Mouse (Mus musculus): ENCODE results near the gene Hist2h2bb. TPM values are rescaled to one million over a fixed set of nuclear protein-coding genes. Genes with fewer than 3 reads are reported as not detected.

Hist2h2bb gene
- polyA plus RNA-seq, 1 experiment: 0.97 TPM

DNA sequence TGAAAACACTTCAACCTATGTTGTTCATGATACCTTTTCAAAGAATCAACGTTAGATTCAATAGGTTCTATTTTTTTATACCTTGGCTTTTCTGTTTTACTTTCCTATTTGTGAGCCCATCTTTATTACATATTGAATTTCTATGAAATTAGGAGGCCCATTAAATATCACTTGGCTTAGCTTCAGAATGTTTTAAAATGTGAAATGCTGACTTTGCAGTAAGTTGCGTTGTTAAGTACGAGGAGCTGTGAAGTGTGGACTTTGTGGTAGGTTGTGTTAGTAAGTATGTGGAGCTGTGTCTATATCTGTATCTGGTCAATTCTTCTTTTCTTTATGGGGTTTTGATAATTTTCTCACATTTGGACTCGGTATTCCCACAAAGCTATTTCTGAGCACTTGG is 28.8 kb downstream of the Hist2h2bb start:
- TF ChIP-seq POLR2A (IDR thresholded peaks at IDR 0.05; ENCODE audit: low read depth, low read length) (no peak), CTCF (conservative IDR thresholded peaks at IDR 0.05; ENCODE audit: insufficient read depth, insufficient read length, low read depth, low read length) (no peak)
- Histone ChIP-seq H3K4me1 (ENCODE audit: control insufficient read depth, insufficient read depth, low read length) (no peaks in the 10 kb centered on the region), H3K4me3 (ENCODE audit: insufficient read depth, low read depth, low read length) (no peak overlapping the region), H3K27me3 (replicated peaks; ENCODE audit: control insufficient read depth, insufficient read depth, low read length) (no peaks in the 10 kb centered on the region; the same call in 1 of the 2 replicates), H3K27ac (ENCODE audit: insufficient read depth, low read depth, low read length) (no peak overlapping the region), H3K36me3 (ENCODE audit: control insufficient read depth, insufficient read depth, low read length) (no peaks in the 10 kb centered on the region)
- WGBS: 92% methylated on average over 4 of the region's 4 CpGs
- no peak for DNase-seq

DNA sequence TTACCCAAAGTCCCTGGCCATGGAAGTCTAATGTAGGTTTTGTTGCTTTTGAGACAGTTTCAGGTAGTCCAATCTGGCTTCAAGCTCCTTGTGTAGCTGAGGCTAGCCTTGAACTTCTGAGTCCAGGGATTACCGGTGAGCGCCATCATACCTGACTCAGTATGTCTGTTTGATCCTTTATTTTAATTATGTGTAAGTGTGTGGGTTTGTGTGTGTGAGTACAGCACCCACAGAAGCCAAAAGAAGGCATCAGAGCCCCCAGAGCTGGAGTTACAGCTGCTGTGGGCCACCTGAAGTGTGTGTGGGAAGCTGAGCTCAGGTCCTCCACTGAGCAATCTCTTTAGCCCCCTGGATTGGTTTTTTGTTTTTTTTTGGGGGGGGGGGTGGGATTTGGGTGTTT is 30.0 kb downstream of the Hist2h2bb start:
- WGBS: 97% methylated on average over 2 of the region's 2 CpGs
- Histone ChIP-seq H3K27me3 (replicated peaks; ENCODE audit: control insufficient read depth, insufficient read depth, low read length) (no peaks in the 10 kb centered on the region; the same call in 1 of the 2 replicates), H3K4me1 (ENCODE audit: control insufficient read depth, insufficient read depth, low read length) (no peaks in the 10 kb centered on the region), H3K27ac (ENCODE audit: insufficient read depth, low read depth, low read length) (no peak overlapping the region), H3K4me3 (ENCODE audit: insufficient read depth, low read depth, low read length) (no peak overlapping the region), H3K36me3 (ENCODE audit: control insufficient read depth, insufficient read depth, low read length) (no peaks in the 10 kb centered on the region)
- TF ChIP-seq CTCF (conservative IDR thresholded peaks at IDR 0.05; ENCODE audit: insufficient read depth, insufficient read length, low read depth, low read length) (no peak), POLR2A (IDR thresholded peaks at IDR 0.05; ENCODE audit: low read depth, low read length) (no peak)
- no peak for DNase-seq

GRCm38 (mm10) chr3:96300706-96301529 is 31.4 kb downstream of the Hist2h2bb start:
- WGBS: 63% methylated on average over 26 of the region's 26 CpGs
- peak; percentile 35 for DNase-seq
- Histone ChIP-seq H3K4me3 (ENCODE audit: insufficient read depth, low read depth, low read length) (peak overlapping the region; percentile 39), H3K27ac (ENCODE audit: insufficient read depth, low read depth, low read length) (no peak overlapping the region), H3K27me3 (replicated peaks; ENCODE audit: control insufficient read depth, insufficient read depth, low read length) (no peaks in the 10 kb centered on the region; the same call in 1 of the 2 replicates), H3K4me1 (ENCODE audit: control insufficient read depth, insufficient read depth, low read length) (no peaks in the 10 kb centered on the region), H3K36me3 (ENCODE audit: control insufficient read depth, insufficient read depth, low read length) (no peaks in the 10 kb centered on the region)
- TF ChIP-seq CTCF (conservative IDR thresholded peaks at IDR 0.05; ENCODE audit: insufficient read depth, insufficient read length, low read depth, low read length): no peak
- TF ChIP-seq POLR2A (IDR thresholded peaks at IDR 0.05; ENCODE audit: low read depth, low read length): no peak

- Histone ChIP-seq H3K4me3 (ENCODE audit: insufficient read depth, low read depth, low read length) (no peak overlapping the region), H3K27me3 (replicated peaks; ENCODE audit: control insufficient read depth, insufficient read depth, low read length) (no peaks in the 10 kb centered on the region), H3K27ac (ENCODE audit: insufficient read depth, low read depth, low read length) (no peak overlapping the region), H3K4me1 (ENCODE audit: control insufficient read depth, insufficient read depth, low read length) (no peaks in the 10 kb centered on the region), H3K36me3 (ENCODE audit: control insufficient read depth, insufficient read depth, low read length) (no peaks in the 10 kb centered on the region)
- 86% methylated on average over 5 of the region's 5 CpGs for WGBS
- TF ChIP-seq CTCF (conservative IDR thresholded peaks at IDR 0.05; ENCODE audit: insufficient read depth, insufficient read length, low read depth, low read length) (no peak), POLR2A (IDR thresholded peaks at IDR 0.05; ENCODE audit: low read depth, low read length) (no peak)
- no peak for DNase-seq
Measured at GRCm38 (mm10) chr3:96302076-96302475, 32.5 kb downstream of the Hist2h2bb start.

DNA sequence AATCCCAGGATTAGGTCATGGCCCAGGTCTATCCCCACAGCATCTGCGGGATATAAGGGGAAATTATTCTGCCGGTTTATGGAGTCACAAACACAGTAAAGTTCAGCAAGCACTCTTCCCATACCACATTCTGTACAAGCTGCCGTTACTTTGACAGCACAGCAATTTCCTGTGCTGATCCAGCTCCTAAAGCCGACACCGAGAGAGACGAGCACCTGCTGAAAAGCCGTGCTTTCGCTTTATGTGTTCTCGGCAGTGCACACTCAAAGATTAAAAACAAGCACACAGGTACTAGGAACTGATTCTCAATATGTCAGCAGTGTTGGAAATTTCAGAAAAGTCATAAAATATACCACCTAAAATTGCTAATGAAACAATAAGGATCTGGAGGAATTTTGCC is 37.0 kb downstream of the Hist2h2bb start:
- Histone ChIP-seq H3K4me3 (ENCODE audit: insufficient read depth, low read depth, low read length) (no peak overlapping the region), H3K36me3 (ENCODE audit: control insufficient read depth, insufficient read depth, low read length) (no peaks in the 10 kb centered on the region), H3K27ac (ENCODE audit: insufficient read depth, low read depth, low read length) (no peak overlapping the region), H3K27me3 (replicated peaks; ENCODE audit: control insufficient read depth, insufficient read depth, low read length) (no peaks in the 10 kb centered on the region; the same call in 1 of the 2 replicates), H3K4me1 (ENCODE audit: control insufficient read depth, insufficient read depth, low read length) (no peaks in the 10 kb centered on the region)
- 56% methylated on average over 9 of the region's 9 CpGs for WGBS
- no peak for TF ChIP-seq POLR2A (IDR thresholded peaks at IDR 0.05; ENCODE audit: low read depth, low read length)
- TF ChIP-seq CTCF (conservative IDR thresholded peaks at IDR 0.05; ENCODE audit: insufficient read depth, insufficient read length, low read depth, low read length): no peak
- DNase-seq: no peak

- H3K4me3 ChIP-seq (ENCODE audit: insufficient read depth, low read depth, low read length): no peak overlapping the region
- TF ChIP-seq CTCF (conservative IDR thresholded peaks at IDR 0.05; ENCODE audit: insufficient read depth, insufficient read length, low read depth, low read length) (no peak), POLR2A (IDR thresholded peaks at IDR 0.05; ENCODE audit: low read depth, low read length) (no peak)
- 50% methylated on average over 3 of the region's 3 CpGs for WGBS
- H3K4me1 ChIP-seq (ENCODE audit: control insufficient read depth, insufficient read depth, low read length): no peaks in the 10 kb centered on the region
- H3K27me3 ChIP-seq (replicated peaks; ENCODE audit: control insufficient read depth, insufficient read depth, low read length): no peaks in the 10 kb centered on the region; the same call in 1 of the 2 replicates
- H3K36me3 ChIP-seq (ENCODE audit: control insufficient read depth, insufficient read depth, low read length): no peaks in the 10 kb centered on the region
- no peak overlapping the region for H3K27ac ChIP-seq (ENCODE audit: insufficient read depth, low read depth, low read length)
- DNase-seq: no peak
Measured at GRCm38 (mm10) chr3:96309441-96309840, 39.9 kb downstream of the Hist2h2bb start.

- H3K27ac ChIP-seq (ENCODE audit: insufficient read depth, low read depth, low read length): no peak overlapping the region
- no peaks in the 10 kb centered on the region for H3K4me1 ChIP-seq (ENCODE audit: control insufficient read depth, insufficient read depth, low read length)
- 55% methylated on average over 8 of the region's 8 CpGs for WGBS
- TF ChIP-seq POLR2A (IDR thresholded peaks at IDR 0.05; ENCODE audit: low read depth, low read length) (no peak), CTCF (conservative IDR thresholded peaks at IDR 0.05; ENCODE audit: insufficient read depth, insufficient read length, low read depth, low read length) (no peak)
- H3K4me3 ChIP-seq (ENCODE audit: insufficient read depth, low read depth, low read length): no peak overlapping the region
- H3K36me3 ChIP-seq (ENCODE audit: control insufficient read depth, insufficient read depth, low read length): no peaks in the 10 kb centered on the region
- H3K27me3 ChIP-seq (replicated peaks; ENCODE audit: control insufficient read depth, insufficient read depth, low read length): no peaks in the 10 kb centered on the region; the same call in 1 of the 2 replicates
- no peak for DNase-seq
Measured at GRCm38 (mm10) chr3:96312341-96313098, 43.0 kb downstream of the Hist2h2bb start.

Other genes with a start within 250 kb of the Hist2h2bb start
- gene Vps45, start 211.3 kb upstream of the Hist2h2bb start, polyA plus RNA-seq (2012; rRNA removed): 6.7 and 7.9 TPM in 2 replicates
- gene Otud7b, start 165.2 kb upstream of the Hist2h2bb start, polyA plus RNA-seq (2012; rRNA removed): 10.1 and 15.0 TPM in 2 replicates
- gene Mtmr11, start 107.7 kb upstream of the Hist2h2bb start, polyA plus RNA-seq (2012; rRNA removed): 56.8 and 65.7 TPM in 2 replicates
- gene Sf3b4, start 97.4 kb upstream of the Hist2h2bb start, polyA plus RNA-seq (2012; rRNA removed): 52.6 and 57.3 TPM in 2 replicates
- gene Sv2a, start 88.6 kb upstream of the Hist2h2bb start, polyA plus RNA-seq (2012; rRNA removed): 20.8 and 27.3 TPM in 2 replicates
- gene Bola1, start 50.0 kb upstream of the Hist2h2bb start, polyA plus RNA-seq (2012; rRNA removed): 67.8 and 79.8 TPM in 2 replicates
- gene Hist2h2ab, start 49.9 kb upstream of the Hist2h2bb start, polyA plus RNA-seq (2012; rRNA removed): 0.66 and 1.7 TPM in 2 replicates
- gene Hist2h2ac, start 48.9 kb upstream of the Hist2h2bb start, polyA plus RNA-seq (2012; rRNA removed): 3.7 and 6.3 TPM in 2 replicates
- gene Hist2h2be, start 48.6 kb upstream of the Hist2h2bb start, polyA plus RNA-seq (2012; rRNA removed): 5.1 and 6.0 TPM in 2 replicates
- 8.6 and 12.9 TPM in 2 replicates for gene Hist2h3c2, start 30.6 kb upstream of the Hist2h2bb start, polyA plus RNA-seq (2012; rRNA removed)
- 162 and 196 TPM in 2 replicates for gene Hist2h2aa2, start 29.5 kb upstream of the Hist2h2bb start, polyA plus RNA-seq (2012; rRNA removed)
- gene Hist2h2aa1, start 24.3 kb upstream of the Hist2h2bb start, polyA plus RNA-seq (2012; rRNA removed): 285 and 388 TPM in 2 replicates
- gene Hist2h3c1, start 23.1 kb upstream of the Hist2h2bb start, polyA plus RNA-seq (2012; rRNA removed): not detected in 2 replicates
- gene Hist2h4, start 6.4 kb upstream of the Hist2h2bb start, polyA plus RNA-seq (2012; rRNA removed): 1.5 and 2.7 TPM in 2 replicates
- gene Hist2h3b, start 1.1 kb upstream of the Hist2h2bb start, polyA plus RNA-seq (2012; rRNA removed): 10.1 and 14.1 TPM in 2 replicates
- 1.3 TPM in 2 replicates for gene Fcgr1, start 24.2 kb downstream of the Hist2h2bb start, polyA plus RNA-seq (2012; rRNA removed)
- gene BC107364, start 182.6 kb downstream of the Hist2h2bb start, polyA plus RNA-seq (2012; rRNA removed): 0.08 and 0.14 TPM in 2 replicates

Data from kidney, adult 2 months (tissue).